Mouse (Mus musculus) embryonic facial prominence, embryonic 14.5 days (tissue): ENCODE data around the gene Serpinb6c. TPM values are rescaled to one million over a fixed set of nuclear protein-coding genes. Genes with fewer than 3 reads are reported as not detected.
A peak's percentile ranks its signal among the peaks of the same experiment; 100 is the strongest.
"Not testable (repeated sequence)": the region's sequence is repeated elsewhere in the genome, so short reads cannot be mapped to it uniquely, and the experiment has no call there.

Source experiments
- ATAC-seq: fragments of 200-750 bp; cut with Nextera tagmentation; 2 replicates; pipeline ENCODE4 v1.8.0; 2017; ENCODE audit warnings: low read depth, moderate number of reproducible peaks, moderate TSS enrichment
- DNase-seq: peaks from one replicate; pipeline ENCODE4 v3.0.0-alpha.2; 2015; ENCODE audit warnings: low spot score
- H3K27ac ChIP-seq: fragments of 300-500 bp; sonication (generic); replicated peaks from 2 replicates; pipeline ENCODE4 v1.5.1; 2014; ENCODE audit warnings: low read depth, mild to moderate bottlenecking, low read length, moderate library complexity
- H3K27me3 ChIP-seq: fragments of 300-500 bp; sonication (generic); replicated peaks from 2 replicates; pipeline ENCODE4 v1.6.1; 2014; ENCODE audit warnings: low read length; ENCODE audit not compliant: control insufficient read depth, insufficient read depth
- H3K36me3 ChIP-seq: fragments of 300-500 bp; sonication (generic); 2 replicates; pipeline ENCODE4 v1.6.1; 2014; ENCODE audit warnings: low read length, mixed read lengths; ENCODE audit not compliant: control insufficient read depth, insufficient read depth
- H3K4me1 ChIP-seq: fragments of 300-500 bp; sonication (generic); 2 replicates; pipeline ENCODE4 v1.6.1; 2014; ENCODE audit warnings: antibody characterized with exemption, low read length; ENCODE audit not compliant: control insufficient read depth, insufficient read depth
- H3K4me2 ChIP-seq: fragments of 300-500 bp; sonication (generic); 2 replicates; pipeline ENCODE4 v1.6.1; 2014; ENCODE audit warnings: low read depth, mild to moderate bottlenecking, low read length, moderate library complexity, mixed read lengths
- H3K4me3 ChIP-seq: fragments of 300-500 bp; sonication (generic); 2 replicates; pipeline ENCODE4 v1.5.1; 2014; ENCODE audit warnings: low read depth, mild to moderate bottlenecking, low read length
- H3K9ac ChIP-seq: fragments of 300-500 bp; sonication (generic); 2 replicates; pipeline ENCODE4 v1.6.1; 2014; ENCODE audit warnings: low read depth, mild to moderate bottlenecking, low read length, moderate library complexity, mixed read lengths
- H3K9me3 ChIP-seq: fragments of 300-500 bp; sonication (generic); 2 replicates; pipeline ENCODE4 v1.6.1; 2016; ENCODE audit warnings: low read length; ENCODE audit not compliant: control insufficient read depth
- WGBS: fragments of 180-500 bp; shearing (Covaris S2); extraction: QIAGEN DNeasy Blood & Tissue Kit; methylation state at CpG from one replicate; pipeline ENCODE4 v1.1.7; 2014; 5-methylcytosine and 5-hydroxymethylcytosine counted together
- polyA plus RNA-seq: library from polyadenylated mRNA; unstranded; fragments of >200 nt; fragmentation: Nextera tagmentation; extraction: Ambion mirVana; gene quantifications from 2 replicates; pipeline ENCODE4 v1.2.1, GENCODE M21; 2014

The Serpinb6c gene
- polyA plus RNA-seq, result 0.38 and 0.41 TPM in 2 replicates

- DNase-seq (no peak), ATAC-seq (0 out of 2 replicates have a peak, but pooled peaks have one; percentile 26)
- no peaks in the 10 kb centered on the region for H3K27me3 ChIP-seq
These were observed at the start of gene Serpinb6c for GRCm38 (mm10) chr13:33905176-33905954. Serpinb6c (minus strand) TSS chr13:33905708.

GRCm38 (mm10) chr13:33952947-33953346 is 47.4 kb upstream of the Serpinb6c start:
- H3K4me1 ChIP-seq, result no peaks in the 10 kb centered on the region
- H3K4me3 ChIP-seq, result no peak overlapping the region
- H3K27ac ChIP-seq, result no peak overlapping the region
- no peak for DNase-seq
- no peaks in the 10 kb centered on the region for H3K9me3 ChIP-seq
- no peak overlapping the region for H3K9ac ChIP-seq
- whole genome bisulfite sequencing, result 76% methylated on average over 2 of the region's 2 CpGs
- no peak for ATAC-seq
- H3K4me2 ChIP-seq, result no peak overlapping the region
- H3K27me3 ChIP-seq, result no peaks in the 10 kb centered on the region
- H3K36me3 ChIP-seq, result no peaks in the 10 kb centered on the region

More at GRCm38 (mm10) chr13:33905176-33905954, at the start of gene Serpinb6c:
- no peak within 1 kb of the TSS for H3K9ac ChIP-seq
- WGBS, result 75% methylated on average over 18 of the region's 18 CpGs
- no peaks in the 10 kb centered on the region for H3K36me3 ChIP-seq
- no peaks in the 10 kb centered on the region for H3K4me1 ChIP-seq
- H3K4me3 ChIP-seq, result no peak within 1 kb of the TSS
- no peak within 1 kb of the TSS for H3K27ac ChIP-seq
- H3K9me3 ChIP-seq, result no peaks in the 10 kb centered on the region
- H3K4me2 ChIP-seq, result no peak within 1 kb of the TSS

- no peak overlapping the region for H3K9ac ChIP-seq
- no peak overlapping the region for H3K4me3 ChIP-seq
- no peaks in the 10 kb centered on the region for H3K9me3 ChIP-seq
- no peaks in the 10 kb centered on the region for H3K4me1 ChIP-seq
- ATAC-seq (no peak), DNase-seq (no peak)
- no peaks in the 10 kb centered on the region for H3K36me3 ChIP-seq
- no peaks in the 10 kb centered on the region for H3K27me3 ChIP-seq
- no peak overlapping the region for H3K27ac ChIP-seq
- H3K4me2 ChIP-seq, result no peak overlapping the region
- 50% methylated on average over 1 of the region's 1 CpGs for WGBS
These were observed 46.6 kb upstream of the Serpinb6c start for GRCm38 (mm10) chr13:33952075-33952449.

- Histone ChIP-seq H3K9me3 (no peaks in the 10 kb centered on the region), H3K27me3 (no peaks in the 10 kb centered on the region), H3K27ac (no peak overlapping the region), H3K36me3 (no peaks in the 10 kb centered on the region), H3K4me3 (no peak overlapping the region), H3K9ac (no peak overlapping the region), H3K4me2 (no peak overlapping the region), H3K4me1 (no peaks in the 10 kb centered on the region)
- ATAC-seq (no peak), DNase-seq (no peak)
- WGBS, result 80% methylated on average over 4 of the region's 4 CpGs
These were observed 46.0 kb upstream of the Serpinb6c start for GRCm38 (mm10) chr13:33951308-33952074.

GRCm38 (mm10) chr13:33942212-33942779 is 36.8 kb upstream of the Serpinb6c start:
- H3K36me3 ChIP-seq, result no peaks in the 10 kb centered on the region
- H3K4me3 ChIP-seq, result no peak overlapping the region
- no peaks in the 10 kb centered on the region for H3K27me3 ChIP-seq
- H3K9me3 ChIP-seq, result no peaks in the 10 kb centered on the region
- no peaks in the 10 kb centered on the region for H3K4me1 ChIP-seq
- 43% methylated on average over 4 of the region's 4 CpGs for WGBS
- no peak overlapping the region for H3K27ac ChIP-seq
- DNase-seq (no peak), ATAC-seq (no peak)
- H3K9ac ChIP-seq, result no peak overlapping the region
- H3K4me2 ChIP-seq, result no peak overlapping the region

- Histone ChIP-seq H3K4me3 (no peak overlapping the region), H3K27me3 (no peaks in the 10 kb centered on the region), H3K4me1 (peaks cover 5% of the 10 kb centered on the region; the same call in 1 of the 2 replicates), H3K36me3 (no peaks in the 10 kb centered on the region), H3K9me3 (no peaks in the 10 kb centered on the region), H3K9ac (no peak overlapping the region), H3K4me2 (no peak overlapping the region), H3K27ac (no peak overlapping the region)
- DNase-seq, result no peak
- 84% methylated on average over 5 of the region's 5 CpGs for WGBS
- ATAC-seq, result no peak
These were observed 35.8 kb upstream of the Serpinb6c start for GRCm38 (mm10) chr13:33941288-33941808.

GRCm38 (mm10) chr13:33937587-33937986 is 32.1 kb upstream of the Serpinb6c start:
- not testable (repeated sequence) for H3K4me3 ChIP-seq, H3K27ac ChIP-seq, H3K9ac ChIP-seq, H3K27me3 ChIP-seq, H3K4me2 ChIP-seq, ATAC-seq, H3K9me3 ChIP-seq, DNase-seq, H3K36me3 ChIP-seq, H3K4me1 ChIP-seq

GRCm38 (mm10) chr13:33937151-33937550 is 31.6 kb upstream of the Serpinb6c start:
- 72% methylated on average over 5 of the region's 5 CpGs for WGBS
- H3K27ac ChIP-seq, result no peak overlapping the region

More at GRCm38 (mm10) chr13:33937151-33937550, 31.6 kb upstream of the Serpinb6c start:
- peaks cover 9% of the 10 kb centered on the region; the same call in 1 of the 2 replicates for H3K4me1 ChIP-seq
- ATAC-seq (no peak), DNase-seq (no peak)
- no peaks in the 10 kb centered on the region for H3K9me3 ChIP-seq
- no peaks in the 10 kb centered on the region for H3K36me3 ChIP-seq
- no peaks in the 10 kb centered on the region for H3K27me3 ChIP-seq
- H3K4me3 ChIP-seq, result no peak overlapping the region
- no peak overlapping the region for H3K9ac ChIP-seq
- no peak overlapping the region for H3K4me2 ChIP-seq
